Mouse (Mus musculus) spleen, postnatal 36 days (tissue): ENCODE measurements around the gene Sh2b3.

Source experiments
- DNase-seq, 2 experiments: peaks; one replicate each; pipeline ENCODE4 v3.0.0; 2022; ENCODE audit warnings: low spot score in 2 of 2, mixed read lengths in 1 of 2

Gene Sh2b3

DNA sequence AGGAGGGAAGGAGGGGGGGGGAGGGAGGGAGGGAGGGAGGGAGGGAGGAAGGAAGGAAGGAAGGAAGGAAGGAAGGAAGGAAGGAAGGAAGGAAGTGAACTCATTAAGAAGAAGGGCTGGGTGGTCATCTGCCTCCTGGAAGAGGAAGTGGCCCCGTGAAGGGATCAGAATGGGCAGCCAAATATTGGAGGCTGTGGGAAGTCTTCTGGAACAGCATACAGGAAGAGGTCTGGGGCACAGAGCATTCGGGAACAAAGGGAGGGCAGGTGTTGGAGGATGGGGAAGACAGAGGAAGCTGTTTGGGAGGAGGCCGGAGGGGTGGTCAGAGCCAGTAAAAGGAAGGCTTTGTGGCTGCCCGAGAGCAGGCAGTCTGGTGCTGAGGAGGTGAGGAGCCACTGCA lies 7.9 kb upstream of the Sh2b3 start:
- DNase-seq = no peak

DNA sequence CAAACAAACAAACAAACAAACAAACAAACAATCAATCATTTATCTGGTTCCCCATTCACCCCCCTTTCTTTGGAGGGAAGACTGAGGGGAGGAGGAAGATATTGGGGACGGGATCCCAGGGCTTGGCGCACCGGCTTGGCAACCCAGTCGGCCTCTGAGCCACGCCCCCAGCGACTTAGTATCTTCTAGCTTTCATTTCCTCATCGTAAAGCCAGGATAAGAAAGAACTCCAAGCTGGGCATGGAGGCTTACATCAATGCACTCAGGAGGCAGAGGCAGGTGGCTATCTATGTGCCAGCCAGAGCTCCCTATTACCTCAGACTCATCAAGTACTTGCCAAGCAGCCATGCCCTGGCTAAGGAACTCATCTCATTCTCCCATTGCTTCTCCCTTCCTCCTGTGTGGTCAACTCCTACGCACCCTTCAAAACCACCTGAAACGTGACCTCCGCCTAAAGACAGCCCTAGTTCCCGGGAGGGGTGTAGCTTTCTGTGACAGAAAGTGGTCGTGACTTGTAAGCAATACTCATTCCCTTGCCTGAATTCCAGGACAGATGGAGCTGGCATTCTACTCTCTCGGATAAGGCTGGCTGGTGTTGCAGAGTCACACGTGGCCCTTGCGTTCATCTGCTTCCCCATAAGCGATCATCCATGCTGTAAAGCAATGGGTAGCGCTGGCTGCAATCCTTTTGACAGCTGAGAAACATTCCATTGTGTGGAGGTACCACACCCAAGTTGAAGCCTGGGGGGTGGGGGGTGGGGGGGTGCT lies 5.9 kb upstream of the Sh2b3 start:
- peak in 1 of 2 experiments; percentile 47 for DNase-seq

DNA sequence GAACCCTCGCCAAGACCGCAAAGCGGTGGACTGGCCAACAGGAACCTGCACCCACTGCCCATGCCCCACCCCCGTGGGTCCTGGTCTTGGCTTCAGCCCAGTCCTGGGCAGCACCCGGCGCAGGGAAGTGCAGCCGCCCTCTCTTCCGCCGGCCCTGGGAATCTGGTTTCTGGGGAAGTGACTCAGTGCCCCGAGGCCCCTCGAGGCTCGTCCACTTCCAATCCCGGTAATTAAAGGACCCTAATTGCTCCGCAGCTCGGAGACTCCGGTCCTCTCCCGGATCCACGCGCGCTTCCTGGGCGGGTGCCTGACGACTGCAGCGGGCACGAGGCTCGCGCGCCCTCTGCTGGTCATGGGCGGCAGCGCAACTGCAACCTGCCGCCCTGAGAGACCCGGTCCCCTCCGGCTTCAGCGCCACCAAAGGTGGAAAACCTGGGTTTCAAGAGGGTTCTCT lies 5.2 kb upstream of the Sh2b3 start:
- peak; percentile 77 to 80 for DNase-seq

DNA sequence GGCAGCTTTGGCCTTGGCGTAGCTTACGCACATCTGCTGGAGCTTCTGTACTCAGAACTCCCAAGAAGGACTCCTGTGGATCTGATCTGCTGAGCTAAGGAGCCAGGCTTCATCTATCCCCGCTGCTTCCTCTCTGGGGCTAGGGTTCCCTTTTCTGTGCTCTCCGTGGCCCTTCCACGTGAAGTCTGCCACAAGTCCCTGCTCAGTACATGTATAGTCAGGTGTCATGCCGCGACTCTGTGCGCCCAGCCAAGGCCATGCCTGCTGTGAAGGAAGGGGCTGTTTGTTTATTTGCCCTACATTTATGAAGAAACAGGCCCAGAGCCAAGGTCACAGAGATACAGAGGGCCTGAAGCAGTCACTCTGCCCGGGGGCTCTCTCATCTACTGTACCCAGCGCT lies 4.5 kb upstream of the Sh2b3 start:
- no peak for DNase-seq

DNA sequence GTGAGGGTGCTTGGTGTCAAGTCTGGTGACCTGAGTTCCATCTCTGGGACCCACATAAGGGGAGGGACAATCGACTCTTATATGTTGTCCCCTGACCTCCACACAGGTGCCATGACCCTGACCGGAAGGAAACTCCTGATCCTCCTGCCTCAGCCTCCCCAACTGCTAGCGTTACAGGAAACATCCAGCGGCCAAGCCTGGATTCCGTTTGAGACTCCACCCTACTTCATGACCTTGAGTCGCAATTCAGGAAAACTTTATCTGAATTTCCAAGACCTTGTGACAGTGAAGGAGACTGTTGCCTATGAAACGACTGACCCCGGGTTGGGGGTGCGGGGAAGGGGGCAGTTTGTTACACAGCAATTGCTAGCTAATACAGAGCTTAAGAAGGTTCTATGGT lies 4.1 kb upstream of the Sh2b3 start:
- DNase-seq = no peak

DNA sequence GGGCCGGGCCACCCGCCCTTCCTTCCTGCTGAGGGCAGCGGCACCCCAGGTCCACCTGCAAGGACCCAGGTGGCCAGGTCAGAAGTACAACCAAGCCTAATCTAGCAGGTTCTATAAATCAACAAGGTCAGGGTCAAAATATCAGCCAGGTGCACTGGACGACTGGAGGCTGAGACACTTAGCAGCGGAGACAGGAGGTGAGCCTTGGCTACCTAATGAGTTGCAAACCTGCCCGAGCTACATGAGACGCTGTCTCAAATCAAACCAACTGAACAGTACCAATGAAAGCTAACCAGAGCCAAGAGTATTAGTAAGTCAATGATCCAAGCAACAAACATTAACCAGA lies 1.7 kb upstream of the Sh2b3 start:
- no peak for DNase-seq

DNA sequence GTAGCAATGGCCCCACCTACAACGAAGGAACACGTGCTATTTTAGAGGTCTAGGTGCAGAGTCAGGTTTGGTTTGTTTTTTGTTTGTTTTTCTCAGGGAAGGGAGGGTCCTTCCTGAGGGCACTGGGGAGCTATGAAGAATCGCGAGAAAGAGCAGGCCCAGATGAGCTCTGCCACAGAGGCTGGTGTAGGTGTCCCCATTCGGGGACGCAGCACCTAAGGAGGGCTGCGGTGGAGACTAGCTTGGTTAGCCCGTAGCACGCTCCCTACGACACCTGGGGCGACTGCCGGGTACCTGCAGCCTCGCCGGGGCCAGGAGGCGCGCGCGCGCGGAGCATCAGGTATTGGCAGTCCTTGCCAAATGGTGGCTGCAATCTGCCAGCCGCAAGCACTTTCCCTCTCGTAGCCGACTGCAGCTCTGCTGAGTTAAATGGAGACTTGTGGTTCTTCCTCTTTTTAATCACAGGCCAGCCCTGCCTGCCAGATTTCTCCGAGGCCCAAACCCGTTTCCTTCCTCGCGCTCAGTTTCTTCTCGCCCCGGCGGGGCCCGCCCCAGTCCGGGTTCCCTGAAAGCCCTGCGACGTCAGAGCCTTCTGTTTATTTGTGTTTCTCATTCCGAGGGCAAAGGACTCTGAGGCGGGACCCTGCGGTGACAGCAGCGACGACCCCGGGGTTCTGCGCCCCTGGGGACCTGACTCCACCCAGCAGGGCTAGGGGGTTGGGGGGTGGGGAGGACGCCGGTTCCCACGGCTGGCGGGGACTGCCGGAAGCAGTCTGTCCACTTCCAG lies 1.1 kb upstream of the Sh2b3 start:
- DNase-seq = peak; percentile 89 to 90

DNA sequence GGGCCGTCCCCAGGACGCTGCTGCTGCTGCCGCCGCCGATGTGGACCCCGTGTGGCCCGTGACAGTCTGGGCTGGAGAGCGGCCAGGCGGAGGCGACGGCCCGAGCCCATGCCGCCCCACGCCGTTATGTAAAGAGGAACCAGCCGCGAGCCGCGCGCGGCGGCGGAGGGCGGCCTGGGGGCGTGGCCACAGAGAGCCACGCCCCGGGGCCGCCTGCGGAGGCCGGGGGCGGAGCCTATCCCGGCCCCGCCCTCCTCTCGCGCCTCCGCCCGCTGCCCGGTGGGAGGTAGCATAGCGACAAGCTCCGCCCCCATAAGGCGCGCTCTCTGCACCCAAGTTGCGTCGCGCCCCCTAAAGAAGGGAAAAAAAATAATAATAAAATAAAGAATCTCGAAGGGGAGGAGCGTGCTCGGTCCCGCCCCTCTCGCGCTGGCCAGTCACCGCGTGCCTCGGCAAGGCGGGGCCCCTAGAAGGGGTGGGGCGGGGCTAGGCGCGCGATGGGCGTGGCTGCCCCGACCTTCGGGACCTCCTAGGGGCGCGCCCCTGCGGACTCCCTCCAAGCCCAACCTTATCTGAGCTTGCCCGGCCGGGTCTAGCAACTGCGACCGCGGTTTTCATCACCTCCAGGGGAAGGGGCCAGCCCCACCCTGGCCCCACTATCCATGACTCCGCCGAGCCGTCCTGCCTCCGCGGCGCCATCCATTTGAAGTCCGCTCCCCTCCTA lies 592 bp downstream of the Sh2b3 start:
- peak; percentile 96 for DNase-seq

DNA sequence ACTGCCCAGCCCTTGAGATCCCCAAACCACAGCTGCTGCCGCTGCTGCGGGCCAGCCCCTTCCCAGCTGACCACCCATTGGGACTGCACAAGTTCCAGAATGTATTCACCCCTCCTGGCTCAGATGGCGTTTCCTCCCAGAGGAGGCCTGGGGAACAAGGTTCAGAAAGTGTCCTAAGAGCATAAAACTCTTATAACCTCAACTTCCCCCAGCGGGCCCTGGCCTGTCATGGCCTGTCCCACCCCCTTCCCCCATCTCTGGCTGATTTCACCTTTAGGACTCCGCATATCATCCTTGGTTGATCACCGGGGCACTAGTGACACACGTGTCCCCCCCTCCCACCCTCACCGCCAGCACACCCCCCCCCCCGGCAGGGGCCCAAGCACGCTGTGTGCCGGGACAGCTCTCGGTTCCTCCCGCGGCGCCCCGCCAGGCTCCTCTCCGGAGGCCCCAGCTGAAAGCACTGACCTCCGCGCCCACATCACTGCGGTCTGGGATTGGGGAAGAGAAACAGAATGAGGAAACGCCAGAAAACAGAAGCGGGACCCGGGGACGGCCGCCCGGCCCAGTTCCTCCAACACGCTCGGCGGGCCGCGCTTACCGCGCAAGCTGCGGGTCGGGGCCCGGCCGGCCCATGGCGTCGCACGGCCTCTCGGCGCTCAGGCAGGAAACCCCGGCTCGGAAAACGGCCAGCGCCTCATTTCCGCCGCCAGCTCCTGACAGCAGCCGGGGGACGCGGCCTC lies 1.3 kb downstream of the Sh2b3 start:
- DNase-seq = peak; percentile 92 to 93

DNA sequence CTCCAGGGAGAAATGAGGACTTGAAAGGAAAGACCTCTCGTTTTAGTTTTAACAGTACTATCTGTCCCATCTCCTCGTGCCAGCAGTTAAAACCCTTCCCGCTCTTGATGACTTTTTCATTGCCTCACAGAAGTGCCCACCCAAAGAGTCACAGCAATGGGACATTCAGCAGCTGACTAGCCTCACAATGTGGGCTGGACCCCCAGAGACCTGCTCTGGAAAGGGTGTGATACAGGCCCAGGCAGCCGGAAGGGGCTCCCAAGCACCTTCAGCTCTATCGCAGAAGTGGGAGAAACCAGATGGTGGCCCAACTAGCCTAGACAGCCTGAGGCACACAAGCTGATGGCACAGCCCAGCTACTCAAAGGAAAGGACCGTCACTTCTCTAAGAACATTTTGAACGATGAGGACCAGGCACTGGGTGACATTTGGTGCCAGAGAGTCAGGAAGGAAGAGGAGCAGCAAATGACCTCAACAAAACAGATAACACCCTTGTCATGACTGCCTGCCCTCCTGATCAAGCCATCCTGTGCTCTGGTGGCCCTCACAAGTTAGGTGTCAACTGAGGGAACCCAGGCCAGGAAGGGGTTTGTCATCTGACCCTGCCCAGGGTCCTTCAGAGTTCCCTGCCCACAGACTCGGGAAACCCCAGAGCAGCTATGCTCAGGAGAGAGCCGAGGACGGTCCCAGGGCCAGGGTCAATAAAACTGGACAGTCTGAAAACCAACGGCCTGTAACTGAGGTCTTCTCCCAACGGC lies 2.3 kb downstream of the Sh2b3 start:
- DNase-seq = no peak

DNA sequence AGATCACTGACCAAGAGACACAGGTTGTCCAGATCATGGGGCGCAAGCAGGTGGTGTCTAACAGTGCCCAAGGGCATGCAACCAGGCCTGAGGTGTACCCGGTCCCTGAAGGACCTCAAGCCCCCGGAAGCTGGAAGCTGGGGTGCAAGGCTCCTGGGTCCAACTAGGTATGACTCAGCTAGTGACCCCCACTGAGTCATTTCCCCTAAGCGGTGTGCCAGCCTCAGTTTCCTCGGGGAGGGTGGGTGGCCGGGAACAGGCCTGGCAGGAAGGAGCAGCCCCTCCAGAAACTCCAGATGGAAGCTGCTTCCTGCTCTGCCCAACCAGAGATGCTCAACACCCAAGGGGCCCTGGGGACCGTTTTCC lies 3.2 kb downstream of the Sh2b3 start:
- no peak for DNase-seq

DNA sequence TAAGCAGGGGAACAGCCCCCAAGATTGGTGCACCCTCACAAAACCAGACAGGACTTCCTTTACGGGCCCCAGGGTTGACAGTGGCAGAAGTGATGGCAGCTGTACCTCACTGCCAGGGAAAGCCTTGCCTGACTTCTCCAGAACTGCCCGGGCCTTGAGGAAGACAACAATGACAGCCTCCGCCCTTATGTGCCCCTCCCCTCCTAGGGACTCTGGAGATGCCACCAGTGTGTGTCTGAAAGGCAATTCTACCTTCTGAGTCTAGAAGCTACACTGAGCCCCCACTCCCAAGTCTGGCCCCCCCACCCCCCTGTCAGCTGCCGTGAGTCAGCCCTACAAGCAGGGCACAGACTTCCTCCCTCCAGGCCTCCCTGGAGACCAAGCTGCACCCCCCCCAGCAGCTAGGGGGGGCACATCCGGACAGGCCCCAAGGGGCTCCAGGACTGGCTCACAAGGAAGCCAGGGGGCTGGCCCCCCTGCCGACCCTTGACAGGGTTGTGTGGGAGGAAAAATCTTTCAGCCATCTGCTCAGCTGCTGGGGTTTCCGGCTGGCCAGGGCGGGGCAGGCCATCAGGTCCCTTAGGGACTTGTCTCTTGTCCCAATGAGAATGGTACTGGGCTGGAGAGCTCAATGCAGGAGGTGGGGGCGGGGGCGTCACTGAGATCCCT lies 3.7 kb downstream of the Sh2b3 start:
- DNase-seq = peak; percentile 96 to 97

DNA sequence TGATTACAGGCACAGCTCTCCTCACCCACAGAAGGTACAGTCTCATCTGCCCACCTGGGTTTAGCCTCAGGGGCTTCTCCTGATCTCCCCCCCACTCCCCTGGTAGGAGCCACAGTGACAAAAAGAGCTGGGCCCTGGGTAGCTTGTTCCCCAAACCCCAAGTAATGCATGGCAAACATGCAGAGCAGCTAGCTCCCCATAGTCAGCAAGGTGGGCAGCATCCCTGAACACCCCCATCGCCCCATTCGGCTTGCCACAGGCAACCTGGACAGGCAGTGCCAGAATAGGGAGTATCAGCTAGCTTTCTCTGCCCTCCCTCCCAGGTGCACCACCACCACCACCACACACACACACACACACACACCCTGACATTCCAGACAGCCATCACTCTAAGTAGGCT lies 4.3 kb downstream of the Sh2b3 start:
- no peak for DNase-seq

DNA sequence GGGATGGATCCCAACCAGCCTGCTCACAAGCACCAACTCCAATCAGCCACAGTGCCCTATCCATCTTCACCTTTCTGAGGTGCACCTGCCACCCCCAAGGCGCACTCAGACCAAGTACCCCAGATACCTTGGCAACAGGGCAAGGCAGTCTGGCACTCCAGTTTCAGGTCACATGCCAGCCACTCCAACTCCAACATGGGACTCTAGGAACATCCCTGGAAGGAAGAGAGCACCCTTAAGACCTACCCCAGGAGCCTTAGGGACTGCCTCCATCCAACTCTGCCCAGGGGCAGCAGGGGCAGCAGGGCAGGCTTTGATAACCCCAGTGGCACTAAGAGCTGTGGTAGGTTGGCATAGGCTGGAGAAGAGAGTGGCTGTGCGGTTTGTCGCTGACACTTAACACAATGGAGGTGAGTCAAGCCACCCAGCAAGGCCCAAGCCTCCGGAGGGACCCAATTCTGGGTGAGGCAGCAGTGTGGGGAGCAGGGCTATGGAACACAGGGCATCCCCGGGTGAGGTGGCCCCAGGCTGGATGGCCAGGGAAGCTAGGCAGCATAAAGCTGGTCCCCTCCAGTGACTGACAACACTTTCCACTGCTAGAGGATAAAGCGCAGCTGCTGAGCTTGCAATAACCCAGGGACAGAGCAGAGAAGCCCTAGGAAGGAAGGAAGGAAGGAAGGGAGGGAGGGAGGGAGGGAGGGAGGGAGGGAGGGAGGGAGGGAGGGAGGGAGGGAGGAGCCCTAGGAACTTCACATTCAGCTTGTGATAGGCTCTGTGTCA lies 4.9 kb downstream of the Sh2b3 start:
- DNase-seq = no peak

DNA sequence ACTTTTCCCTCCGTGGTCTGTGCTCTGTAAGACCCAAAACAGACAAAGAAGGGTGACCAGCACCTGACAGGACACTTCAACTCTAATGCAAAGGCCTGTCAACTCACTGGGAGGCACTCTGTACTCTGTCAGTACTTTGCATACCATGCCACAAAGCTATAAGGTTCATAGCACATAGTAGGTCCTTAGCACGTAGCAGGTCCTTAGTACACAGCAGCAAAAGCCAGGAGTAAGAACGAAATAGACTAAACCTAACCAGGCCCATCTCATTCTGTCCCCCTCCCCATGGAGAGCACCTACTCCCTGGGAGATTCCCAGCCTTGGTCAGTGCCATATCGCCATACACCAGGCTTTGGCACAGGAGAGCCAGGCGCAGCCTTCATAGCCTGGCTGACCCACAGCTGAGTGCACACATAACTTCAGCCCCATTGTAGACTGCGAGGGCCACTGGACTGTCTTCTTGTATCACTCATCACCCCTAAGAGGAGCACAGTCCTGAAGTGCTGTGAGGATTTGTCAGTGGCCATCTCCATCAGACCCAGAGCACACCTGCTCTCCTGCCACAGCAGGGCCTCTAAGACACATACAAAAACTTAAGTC lies 6.3 kb downstream of the Sh2b3 start:
- DNase-seq = no peak

DNA sequence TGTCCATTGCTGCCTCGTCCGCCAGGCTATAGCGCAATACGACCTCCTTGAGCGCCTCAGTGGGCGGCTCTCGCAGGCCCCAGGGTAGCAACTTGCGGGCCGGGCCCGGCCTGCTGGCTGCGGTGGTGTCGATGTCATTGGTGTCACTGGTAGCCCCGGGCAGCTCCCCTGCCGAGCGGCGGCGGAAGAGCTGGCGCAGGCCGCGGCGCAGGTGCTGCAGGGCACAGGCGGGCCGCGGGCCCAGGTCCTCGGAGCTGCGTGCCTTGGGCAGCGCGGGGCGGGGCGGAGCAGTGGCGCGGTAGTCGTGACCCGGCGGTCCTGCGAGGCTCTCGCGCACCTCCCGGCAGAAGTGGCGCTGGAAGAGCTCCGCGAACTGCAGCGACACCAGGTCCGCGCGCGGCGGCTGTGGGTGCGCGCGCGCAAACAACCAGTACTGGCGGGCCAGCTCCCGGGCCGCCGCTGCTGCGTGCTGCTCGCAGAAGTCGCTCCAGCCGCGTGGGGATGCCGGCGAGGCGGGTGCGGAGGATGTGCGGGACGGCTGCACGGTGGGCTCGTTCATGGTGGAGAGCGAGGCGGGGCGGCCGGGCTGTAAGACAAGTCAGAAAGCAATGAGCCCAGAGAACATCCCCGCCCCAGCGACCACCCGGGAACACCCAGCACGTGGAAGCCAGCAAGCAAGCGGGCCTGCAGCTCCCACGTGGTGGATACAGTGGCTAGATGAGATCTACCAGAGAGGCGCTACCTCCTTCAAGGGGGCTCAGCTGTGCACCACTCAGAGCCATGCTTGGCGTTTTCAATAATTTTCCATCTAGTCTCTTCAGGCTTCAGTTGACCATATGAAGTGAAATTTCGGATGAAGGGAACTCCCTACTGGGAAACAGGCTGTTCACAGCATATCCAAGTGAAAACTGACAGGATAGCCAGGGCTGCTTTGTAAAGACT lies 8.7 kb downstream of the Sh2b3 start:
- no peak for DNase-seq

DNA sequence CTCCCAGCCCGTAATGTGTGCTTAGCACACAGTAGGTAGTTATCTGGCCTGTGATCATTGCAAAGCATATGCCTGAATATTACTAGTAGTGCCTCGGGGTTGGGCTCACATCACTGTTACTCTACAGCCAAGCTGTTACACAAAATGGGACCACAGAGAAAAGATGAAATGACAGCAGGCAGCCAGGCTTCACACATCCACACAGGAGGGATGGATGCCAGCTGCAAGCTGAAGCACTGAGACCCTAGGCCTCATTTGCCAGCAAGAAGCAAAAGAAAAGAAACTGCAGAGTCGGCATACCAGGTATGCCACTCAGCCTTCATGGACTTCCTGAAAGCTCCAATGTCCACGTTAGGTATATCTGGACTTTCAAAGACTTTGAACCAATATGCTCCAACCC lies 9.6 kb downstream of the Sh2b3 start:
- no peak for DNase-seq

DNA sequence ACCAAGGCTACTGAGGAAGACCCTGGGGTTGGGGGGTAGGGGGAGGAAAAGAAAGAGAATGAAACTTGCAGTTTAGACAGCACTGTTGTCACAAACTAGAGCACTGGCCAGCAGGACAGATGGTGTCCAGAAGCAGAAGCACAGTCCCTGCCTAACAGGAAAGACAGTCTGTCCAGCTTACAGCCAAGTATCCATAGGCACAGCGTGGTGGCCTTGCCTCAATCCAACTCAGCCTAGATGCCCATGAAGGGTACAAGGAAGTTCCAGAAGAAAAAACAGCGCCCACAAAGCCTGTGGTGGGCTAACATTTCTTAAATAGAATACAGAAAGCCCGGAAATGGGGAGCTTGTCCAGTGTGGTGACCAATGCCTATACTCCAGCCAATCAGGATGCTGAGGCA lies 11.8 kb downstream of the Sh2b3 start:
- no peak for DNase-seq
